Mouse (Mus musculus) intestine, embryonic 14.5 days (tissue): ENCODE data around the gene 1700056E22Rik. TPM values are rescaled to one million over a fixed set of nuclear protein-coding genes. Genes with fewer than 3 reads are reported as not detected.

Source experiments
- ATAC-seq: fragments of 200-750 bp; cut with Nextera tagmentation; replicated peaks from 2 replicates; pipeline ENCODE4 v1.8.0; 2017; ENCODE audit warnings: low read depth, moderate number of reproducible peaks, moderate TSS enrichment, moderate library complexity; ENCODE audit not compliant: low FRiP score, low TSS enrichment
- DNase-seq: peaks from one replicate; pipeline ENCODE4 v3.0.0-alpha.2; 2018; ENCODE audit warnings: low spot score
- H3K27ac ChIP-seq: fragments of 300-500 bp; sonication (generic); 2 replicates; pipeline ENCODE4 v1.5.1; 2014; ENCODE audit warnings: low read depth, mild to moderate bottlenecking, control low read depth
- H3K27me3 ChIP-seq: fragments of 300-500 bp; sonication (generic); replicated peaks from 2 replicates; pipeline ENCODE4 v1.6.1; 2014; ENCODE audit warnings: low read length, control low read depth; ENCODE audit not compliant: control insufficient read depth, insufficient read depth
- H3K36me3 ChIP-seq: fragments of 300-500 bp; sonication (generic); 2 replicates; pipeline ENCODE4 v1.6.1; 2014; ENCODE audit warnings: low read length, control low read depth; ENCODE audit not compliant: control insufficient read depth, insufficient read depth
- H3K4me1 ChIP-seq: fragments of 300-500 bp; sonication (generic); replicated peaks from 2 replicates; pipeline ENCODE4 v1.6.1; 2014; ENCODE audit warnings: low read length, control low read depth, mixed read lengths; ENCODE audit not compliant: control insufficient read depth, insufficient read depth
- H3K4me2 ChIP-seq: fragments of 300-500 bp; sonication (generic); 2 replicates; pipeline ENCODE4 v1.6.1; 2014; ENCODE audit warnings: low read length
- H3K4me3 ChIP-seq: fragments of 300-500 bp; sonication (generic); 2 replicates; pipeline ENCODE4 v1.5.1; 2014; ENCODE audit warnings: low read depth, low read length, control low read depth, mixed read lengths
- H3K9ac ChIP-seq: fragments of 300-500 bp; sonication (generic); 2 replicates; pipeline ENCODE4 v1.6.1; 2014; ENCODE audit warnings: mild to moderate bottlenecking, low read length
- H3K9me3 ChIP-seq: fragments of 300-500 bp; sonication (generic); 2 replicates; pipeline ENCODE4 v1.6.1; 2016; ENCODE audit warnings: low read length, control low read depth; ENCODE audit not compliant: control insufficient read depth
- WGBS: fragments of 180-500 bp; shearing (Covaris S2); extraction: QIAGEN DNeasy Blood & Tissue Kit; methylation state at CpG from one replicate; pipeline ENCODE4 v1.1.7; 2014; 5-methylcytosine and 5-hydroxymethylcytosine counted together
- polyA plus RNA-seq: library from polyadenylated mRNA; unstranded; fragments of >200 nt; fragmentation: Nextera tagmentation; extraction: Ambion mirVana; gene quantifications from 2 replicates; pipeline ENCODE4 v1.2.1, GENCODE M21; 2014

1700056E22Rik gene
- polyA plus RNA-seq, 1 experiment from 2014 or later = 0.93 TPM

DNA sequence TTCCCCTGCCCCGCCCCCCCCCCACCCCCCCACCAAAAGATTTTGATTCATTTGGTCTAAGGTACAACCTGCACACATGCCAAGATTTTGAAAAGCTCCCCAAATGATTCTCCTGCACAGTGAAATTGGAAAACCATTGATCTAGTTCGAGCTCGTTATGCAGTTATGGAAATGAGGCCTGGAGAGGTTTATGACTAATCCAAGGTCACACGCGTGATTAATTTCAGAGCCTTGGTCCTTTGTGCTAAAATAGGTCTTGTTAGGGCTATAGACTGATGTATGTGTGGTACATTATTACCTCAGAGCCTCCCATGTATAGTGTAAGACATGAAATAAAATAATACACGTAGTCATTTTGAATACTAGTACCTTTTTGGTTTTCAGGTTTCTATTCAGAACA lies 9.3 kb upstream of the 1700056E22Rik start:
- no peak overlapping the region for H3K4me2 ChIP-seq
- no peak overlapping the region for H3K9ac ChIP-seq
- ATAC-seq = no peak
- no peaks in the 10 kb centered on the region for H3K36me3 ChIP-seq
- DNase-seq = no peak
- H3K4me1 ChIP-seq = peaks cover 6% of the 10 kb centered on the region; the same call in 1 of the 2 replicates
- no peak overlapping the region for H3K27ac ChIP-seq
- WGBS = 81% methylated on average over 6 of the region's 6 CpGs
- H3K4me3 ChIP-seq = no peak overlapping the region
- no peaks in the 10 kb centered on the region for H3K27me3 ChIP-seq
- no peaks in the 10 kb centered on the region for H3K9me3 ChIP-seq

DNA sequence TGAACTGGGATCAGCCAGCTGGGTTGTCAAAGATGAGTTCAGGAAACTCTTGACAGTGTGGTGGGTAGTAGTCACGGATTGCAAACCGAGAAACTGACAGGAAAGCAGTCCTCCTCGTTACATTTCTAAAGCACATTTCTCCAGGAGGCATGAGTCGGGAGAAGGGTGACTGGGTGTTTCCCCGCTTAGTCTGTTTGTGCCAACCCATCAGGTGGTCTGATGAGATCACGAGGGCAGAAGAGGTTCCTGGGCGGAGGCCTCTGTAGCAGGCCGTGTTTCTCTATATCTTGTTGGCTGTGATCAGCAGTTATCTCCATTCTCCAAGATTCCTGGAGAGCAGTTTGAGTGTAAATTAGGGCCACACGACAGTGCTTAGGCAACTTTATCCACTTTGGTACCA lies 8.6 kb upstream of the 1700056E22Rik start:
- Histone ChIP-seq H3K27me3 (no peaks in the 10 kb centered on the region), H3K4me2 (0 out of 2 replicates have a peak overlapping the region, but pooled peaks have one; percentile 4), H3K4me1 (peaks cover 6% of the 10 kb centered on the region; the same call in 1 of the 2 replicates), H3K27ac (peak overlapping the region; percentile 57; the same call in 1 of the 2 replicates), H3K9ac (no peak overlapping the region), H3K36me3 (peaks cover 3% of the 10 kb centered on the region; the same call in 1 of the 2 replicates), H3K9me3 (no peaks in the 10 kb centered on the region), H3K4me3 (no peak overlapping the region)
- ATAC-seq = no peak
- 83% methylated on average over 9 of the region's 9 CpGs for WGBS
- DNase-seq = no peak

GRCm38 (mm10) chr1:184041778-184042573 lies 7.9 kb upstream of the 1700056E22Rik start:
- peak overlapping the region; percentile 77 for H3K27ac ChIP-seq
- 0 out of 2 replicates have a peak overlapping the region, but pooled peaks have one; percentile 2 for H3K4me3 ChIP-seq
- DNase-seq (no peak), ATAC-seq (0 out of 2 replicates have a peak, but pooled peaks have one; percentile 8)
- H3K9me3 ChIP-seq = no peaks in the 10 kb centered on the region
- H3K9ac ChIP-seq = peak overlapping the region; percentile 15; the same call in 1 of the 2 replicates
- peaks cover 11% of the 10 kb centered on the region; the same call in 1 of the 2 replicates for H3K36me3 ChIP-seq
- peaks cover 6% of the 10 kb centered on the region; the same call in 1 of the 2 replicates for H3K4me1 ChIP-seq
- WGBS = 51% methylated on average over 9 of the region's 9 CpGs
- H3K4me2 ChIP-seq = peak overlapping the region; percentile 16
- no peaks in the 10 kb centered on the region for H3K27me3 ChIP-seq

- H3K4me3 ChIP-seq = no peak overlapping the region
These were observed 6.8 kb upstream of the 1700056E22Rik start for GRCm38 (mm10) chr1:184040906-184041305.

GRCm38 (mm10) chr1:184040181-184040580 lies 6.1 kb upstream of the 1700056E22Rik start:
- Histone ChIP-seq H3K4me2 (no peak overlapping the region), H3K9me3 (no peaks in the 10 kb centered on the region), H3K36me3 (peaks cover 14% of the 10 kb centered on the region; the same call in 1 of the 2 replicates), H3K27me3 (no peaks in the 10 kb centered on the region), H3K27ac (no peak overlapping the region), H3K9ac (no peak overlapping the region), H3K4me1 (peaks cover 13% of the 10 kb centered on the region; the same call in 1 of the 2 replicates), H3K4me3 (no peak overlapping the region)
- WGBS = 88% methylated on average over 11 of the region's 11 CpGs
- DNase-seq = no peak
- ATAC-seq = no peak

More at GRCm38 (mm10) chr1:184040906-184041305, 6.8 kb upstream of the 1700056E22Rik start:
- no peak for DNase-seq
- Histone ChIP-seq H3K27me3 (no peaks in the 10 kb centered on the region), H3K27ac (peak overlapping the region; percentile 77; the same call in 1 of the 2 replicates), H3K9ac (no peak overlapping the region), H3K36me3 (peaks cover 14% of the 10 kb centered on the region; the same call in 1 of the 2 replicates), H3K4me2 (peak overlapping the region; percentile 2; the same call in 1 of the 2 replicates), H3K4me1 (peaks cover 13% of the 10 kb centered on the region; the same call in 1 of the 2 replicates), H3K9me3 (no peaks in the 10 kb centered on the region)
- 51% methylated on average over 1 of the region's 1 CpGs for WGBS
- ATAC-seq = no peak

DNA sequence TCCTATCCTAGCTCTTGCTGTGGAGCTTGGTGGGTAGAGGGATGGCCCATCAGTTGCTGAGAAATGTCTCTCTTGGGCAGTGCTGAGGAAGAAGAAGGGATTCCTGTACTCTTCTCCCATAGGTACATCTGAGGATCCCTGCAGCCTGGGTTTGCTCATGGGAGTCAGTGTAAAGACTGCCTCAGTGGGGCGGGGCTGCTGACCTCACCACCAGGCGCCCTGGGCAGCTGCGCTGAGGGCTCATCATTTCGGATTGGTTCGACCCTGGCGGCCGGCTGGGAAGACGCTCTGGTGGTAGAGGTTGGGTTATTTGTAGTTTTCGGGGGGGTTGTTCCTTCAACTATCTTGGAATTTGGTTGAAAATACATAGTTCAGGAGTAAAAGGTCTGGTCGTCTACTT lies 5.2 kb upstream of the 1700056E22Rik start:
- WGBS = 91% methylated on average over 10 of the region's 10 CpGs
- Histone ChIP-seq H3K4me1 (peaks cover 13% of the 10 kb centered on the region; the same call in 1 of the 2 replicates), H3K27me3 (no peaks in the 10 kb centered on the region)

GRCm38 (mm10) chr1:184037802-184038201 lies 3.7 kb upstream of the 1700056E22Rik start:
- WGBS = 83% methylated on average over 4 of the region's 4 CpGs
- peaks cover 14% of the 10 kb centered on the region; the same call in 1 of the 2 replicates for H3K36me3 ChIP-seq
- peaks cover 12% of the 10 kb centered on the region; the same call in 1 of the 2 replicates for H3K4me1 ChIP-seq
- no peak overlapping the region for H3K4me3 ChIP-seq
- H3K9me3 ChIP-seq = no peaks in the 10 kb centered on the region
- H3K27ac ChIP-seq = no peak overlapping the region
- no peak overlapping the region for H3K9ac ChIP-seq
- no peaks in the 10 kb centered on the region for H3K27me3 ChIP-seq
- H3K4me2 ChIP-seq = no peak overlapping the region
- DNase-seq = no peak
- ATAC-seq = no peak

More for the DNA sequence above, 5.2 kb upstream of the 1700056E22Rik start:
- Histone ChIP-seq H3K9ac (no peak overlapping the region), H3K9me3 (no peaks in the 10 kb centered on the region), H3K4me3 (no peak overlapping the region), H3K27ac (no peak overlapping the region), H3K36me3 (peaks cover 14% of the 10 kb centered on the region; the same call in 1 of the 2 replicates), H3K4me2 (no peak overlapping the region)
- no peak for ATAC-seq
- no peak for DNase-seq

DNA sequence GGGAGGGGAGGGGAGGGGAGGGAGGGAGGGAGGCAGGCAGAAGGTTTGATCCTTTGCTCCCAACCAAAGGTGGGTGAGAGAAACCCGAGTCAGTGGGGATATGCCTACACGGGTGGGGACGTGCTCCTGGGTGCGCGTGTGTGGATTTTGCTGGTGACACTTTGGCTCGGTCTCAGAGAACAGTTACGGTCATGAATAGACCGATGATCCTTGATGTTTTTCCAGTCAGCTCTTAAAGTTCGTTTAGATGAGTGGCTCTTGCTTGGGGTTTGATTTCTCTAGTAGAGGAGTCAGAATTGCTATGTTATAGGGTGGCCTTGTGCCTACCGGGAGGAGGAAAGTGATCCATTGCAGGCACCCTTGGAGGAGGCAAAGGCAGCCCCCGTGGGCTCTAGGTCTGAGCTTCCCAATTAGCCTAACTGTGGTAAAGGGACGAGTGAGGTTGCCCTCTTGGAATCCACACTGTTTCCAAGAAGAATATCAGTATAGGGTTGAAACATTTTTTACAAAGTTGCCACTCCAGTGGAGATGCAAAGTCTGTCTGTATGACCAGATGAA lies 1.3 kb upstream of the 1700056E22Rik start:
- peak overlapping the region; percentile 70 for H3K4me3 ChIP-seq
- peak; percentile 68 for DNase-seq
- H3K9me3 ChIP-seq = no peaks in the 10 kb centered on the region
- peaks cover 14% of the 10 kb centered on the region; the same call in 1 of the 2 replicates for H3K36me3 ChIP-seq
- H3K4me2 ChIP-seq = peak overlapping the region; percentile 66
- peaks cover 11% of the 10 kb centered on the region; the same call in 1 of the 2 replicates for H3K4me1 ChIP-seq
- no peaks in the 10 kb centered on the region for H3K27me3 ChIP-seq
- no peak for ATAC-seq
- 8% methylated on average over 12 of the region's 12 CpGs for WGBS
- no peak overlapping the region; the same call in 1 of the 2 replicates for H3K27ac ChIP-seq
- peak overlapping the region; percentile 59 for H3K9ac ChIP-seq
